Mouse (Mus musculus) liver, adult (tissue): ENCODE measurements around the gene Guca1b.
A peak's percentile ranks its signal among the peaks of the same experiment; 100 is the strongest.

ENCODE experiments used
- GATA4 ChIP-seq: IDR thresholded peaks from 2 replicates; pipeline ENCODE4 v1.6.1; 2014; ENCODE audit warnings: mild to moderate bottlenecking, low read length; ENCODE audit not compliant: insufficient replicate concordance

Gene Guca1b

DNA sequence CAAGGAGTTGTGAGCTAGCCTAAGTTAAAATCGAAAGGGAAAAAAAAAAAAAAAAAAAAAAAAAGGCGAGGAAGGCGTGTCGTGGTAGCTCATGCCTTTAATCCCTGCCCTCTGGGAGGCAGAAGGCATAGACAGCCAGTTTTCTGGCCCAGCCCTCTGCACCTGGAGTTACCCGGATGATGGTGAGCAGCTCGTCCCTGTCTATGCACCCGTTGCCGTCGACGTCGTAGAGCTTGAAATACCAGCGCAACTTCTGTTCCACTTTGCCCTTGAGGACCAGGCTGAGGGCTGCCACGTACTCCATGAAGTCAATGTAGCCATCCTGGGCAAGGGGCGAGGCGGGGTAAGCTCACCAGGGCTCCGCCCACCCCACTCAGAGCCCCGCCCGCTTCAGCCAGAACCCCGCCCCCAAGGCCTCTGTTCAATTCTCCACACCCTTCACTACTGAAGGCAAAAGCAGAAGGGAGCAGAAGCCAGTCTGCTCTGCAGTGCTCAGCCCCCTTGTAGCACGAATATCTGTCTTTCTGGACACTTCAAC is 10.3 kb downstream of the Guca1b start:
- TF ChIP-seq GATA4 = no peak

DNA sequence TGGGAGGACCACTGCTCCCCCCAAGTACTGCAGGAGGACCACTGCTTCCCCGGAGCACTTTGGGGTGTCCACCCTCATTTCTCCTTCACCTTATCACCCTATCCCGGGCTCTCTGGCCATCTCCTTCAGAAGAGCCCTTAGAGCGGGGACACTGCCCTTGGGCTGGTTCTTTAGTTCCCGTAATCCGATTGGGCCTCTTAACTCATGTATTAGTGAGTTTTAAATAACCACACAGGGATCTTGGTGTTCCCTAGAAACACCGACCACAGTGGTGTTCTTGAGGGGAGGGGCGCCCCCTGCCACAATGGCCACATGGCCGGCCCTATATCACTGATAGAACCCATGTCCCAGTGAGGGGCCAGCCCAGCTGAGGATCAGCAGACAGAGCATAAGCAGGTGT is 13.9 kb downstream of the Guca1b start:
- TF ChIP-seq GATA4 = no peak

DNA sequence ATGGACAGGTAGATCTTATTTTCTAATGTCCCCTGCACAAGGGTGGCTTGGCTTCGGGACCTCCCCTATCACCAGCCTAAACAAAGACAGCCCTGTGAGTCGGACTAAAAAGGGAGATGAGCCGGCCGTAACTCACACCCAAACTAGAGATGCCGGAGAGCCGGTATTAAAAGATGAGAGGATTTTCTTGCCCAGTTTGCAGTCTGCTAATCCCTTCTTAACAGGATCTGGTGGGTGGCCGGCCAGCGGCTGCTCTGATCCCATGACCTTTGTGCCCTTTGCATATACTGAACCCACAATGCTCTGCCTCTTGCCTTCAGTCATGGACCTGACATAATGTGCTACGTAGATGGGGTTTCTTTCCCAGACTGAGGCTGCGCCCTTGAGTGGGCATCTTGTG is 15.3 kb downstream of the Guca1b start, which contains the start of gene Guca1a:
Gene Guca1a (minus strand): TSS at position 134 of the 400 bp plus-strand sequence.
- no peak for TF ChIP-seq GATA4

DNA sequence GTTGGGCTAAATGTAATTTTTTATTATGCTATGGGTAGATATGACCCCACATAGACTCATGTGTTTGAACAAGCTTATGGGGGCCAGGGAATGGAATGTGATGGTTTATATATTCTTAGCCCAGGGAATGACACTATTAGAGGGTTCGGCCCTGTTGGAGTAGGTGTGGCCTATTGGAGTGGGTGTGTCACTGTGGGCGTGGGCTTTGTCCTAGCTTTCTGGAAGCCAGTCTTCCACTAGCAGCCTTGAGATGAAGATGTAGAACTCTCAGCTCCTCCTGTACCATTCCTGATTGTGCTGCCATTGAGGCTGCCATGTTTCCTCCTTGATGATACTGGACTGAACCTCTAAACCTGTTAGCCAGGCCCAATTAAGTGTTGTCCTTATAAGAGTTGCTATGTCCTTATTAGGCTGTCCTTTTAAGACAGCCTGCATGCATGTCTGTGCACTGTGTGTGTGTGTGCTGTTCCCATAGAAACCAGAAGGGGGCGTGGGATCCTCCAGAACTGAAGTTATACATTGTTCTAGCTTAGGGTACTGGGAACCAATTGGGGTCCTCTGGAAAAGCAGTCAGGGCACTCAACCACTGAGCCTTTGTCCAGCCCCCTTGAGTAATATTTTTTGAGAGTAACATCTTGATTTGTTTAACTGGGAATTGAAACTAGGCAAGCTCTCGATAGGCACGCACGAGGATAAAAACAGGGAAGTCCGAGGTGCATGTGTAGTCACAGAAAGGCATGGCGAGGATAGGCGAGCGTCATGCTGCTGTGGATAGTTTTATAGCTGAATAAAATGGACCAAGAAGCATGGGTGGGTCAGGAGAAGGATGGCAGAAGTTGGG is 22.7 kb downstream of the Guca1b start:
- TF ChIP-seq GATA4 = no peak

DNA sequence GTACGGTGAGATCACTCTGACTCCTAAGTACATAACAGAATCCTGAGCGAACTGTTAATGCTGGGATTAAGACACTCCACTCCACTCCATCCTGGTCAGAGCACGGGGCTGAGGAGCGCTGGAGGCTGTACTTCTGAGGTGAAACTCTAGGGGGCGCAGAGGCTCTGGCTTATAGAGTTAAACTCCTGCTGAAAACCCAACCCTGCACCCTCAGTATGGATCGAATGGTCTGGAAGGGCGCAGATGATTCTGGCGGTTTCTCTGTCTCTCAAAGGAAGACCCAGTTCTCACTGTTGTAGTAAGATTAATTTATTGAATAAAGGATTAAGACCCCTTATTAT is 23.3 kb downstream of the Guca1b start:
- no peak for TF ChIP-seq GATA4

DNA sequence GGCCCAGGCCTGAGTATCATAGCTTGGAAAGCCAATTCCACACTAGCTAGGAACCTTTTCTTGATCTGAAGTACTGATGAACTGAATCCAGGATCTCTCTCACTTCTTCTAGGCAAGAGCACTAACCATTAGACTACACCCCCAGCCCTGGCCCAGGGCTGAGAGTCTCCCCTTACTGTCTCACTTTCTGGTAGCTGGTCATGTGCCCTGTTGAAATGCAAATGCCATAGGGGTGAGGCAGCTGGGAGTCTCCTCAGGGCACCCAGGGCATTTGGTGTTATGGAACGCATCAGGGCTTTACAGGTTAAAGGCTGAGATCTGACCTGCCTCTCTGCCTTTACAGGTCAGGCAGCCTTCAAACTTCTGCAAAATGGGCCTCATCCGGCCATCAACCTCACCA is 35.0 kb downstream of the Guca1b start:
- TF ChIP-seq GATA4 = no peak

DNA sequence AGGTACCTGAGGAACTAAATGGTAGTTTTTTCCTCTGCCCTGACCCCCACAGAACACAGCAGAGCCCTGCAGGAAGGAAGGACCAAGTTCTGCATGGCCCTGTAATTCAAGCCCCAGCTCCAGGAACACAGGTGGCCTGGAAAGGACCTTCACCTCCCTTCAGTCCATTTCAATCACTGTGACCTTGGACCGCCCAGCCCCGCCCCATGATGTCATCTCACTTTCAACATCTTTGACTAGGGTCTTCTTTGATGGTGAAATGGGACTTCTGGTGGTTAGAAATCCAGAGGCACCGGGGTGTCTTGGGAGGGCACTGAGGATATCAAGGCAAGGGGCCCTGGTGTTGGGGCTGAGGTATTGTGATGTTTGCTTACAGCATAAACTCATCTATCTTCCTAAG is 36.4 kb downstream of the Guca1b start:
- no peak for TF ChIP-seq GATA4

DNA sequence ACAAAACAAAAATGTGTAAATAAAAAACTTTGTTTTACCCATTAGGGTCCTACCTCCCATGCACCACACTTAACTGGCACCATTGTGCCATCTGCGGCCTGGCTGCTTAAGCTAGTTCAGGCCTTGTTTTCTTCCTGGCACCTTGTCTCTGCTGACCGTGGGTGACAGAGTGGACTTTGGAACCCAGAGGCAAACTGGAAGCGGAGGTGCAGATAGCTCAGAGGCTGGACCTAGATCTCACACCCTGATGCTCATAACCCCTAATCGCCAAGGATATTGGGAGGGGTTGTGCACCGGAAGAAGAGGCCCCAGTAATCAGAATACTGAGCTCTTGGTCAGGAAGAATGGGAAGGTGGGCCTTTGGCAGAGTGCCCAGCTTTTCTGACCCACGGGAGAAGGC is 39.0 kb downstream of the Guca1b start:
- TF ChIP-seq GATA4 = peak; percentile 49; the same call in 1 of the 2 replicates

DNA sequence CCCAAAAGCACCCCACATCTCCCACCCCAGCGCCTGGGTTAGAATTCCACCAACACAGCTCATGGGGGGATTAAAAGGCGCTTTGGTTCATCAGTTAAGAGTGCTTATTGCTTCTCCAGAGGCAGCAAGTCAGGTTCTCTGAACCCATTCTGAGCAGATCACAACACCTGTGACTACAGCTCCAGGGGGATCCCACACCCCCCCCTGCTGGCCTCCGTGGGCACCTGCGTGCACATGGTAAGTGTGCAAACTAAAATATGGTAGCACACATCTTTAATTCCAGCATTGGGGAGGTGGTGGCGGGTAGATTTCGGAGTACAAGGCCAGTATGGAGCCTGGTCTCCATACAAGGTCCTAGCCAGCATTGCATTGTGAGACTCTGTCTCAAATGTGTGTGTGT is 42.1 kb downstream of the Guca1b start:
- TF ChIP-seq GATA4 = no peak

DNA sequence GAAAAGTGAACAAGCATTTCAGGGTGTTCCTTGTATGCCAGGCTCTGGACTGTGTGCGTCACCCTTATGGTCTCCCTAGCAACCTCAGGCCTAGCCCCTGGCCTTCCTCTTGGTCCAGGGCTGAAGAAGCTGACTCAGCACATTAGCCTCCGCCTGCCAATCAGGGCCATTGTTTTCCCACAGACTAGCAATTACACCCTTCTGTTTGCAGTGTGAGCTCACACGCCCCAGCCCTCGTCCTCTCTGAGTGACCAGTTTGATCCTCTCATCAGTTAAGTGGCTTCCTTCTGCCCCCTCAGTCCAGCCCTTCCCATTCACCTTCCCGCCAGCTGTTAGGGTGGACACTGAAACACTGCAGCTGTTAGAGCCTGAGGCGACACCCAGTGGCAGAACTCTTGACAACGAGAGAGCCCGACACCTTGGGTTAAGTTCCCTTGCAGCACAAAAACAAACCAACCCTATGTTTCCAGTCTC is 43.7 kb downstream of the Guca1b start:
- no peak for TF ChIP-seq GATA4

DNA sequence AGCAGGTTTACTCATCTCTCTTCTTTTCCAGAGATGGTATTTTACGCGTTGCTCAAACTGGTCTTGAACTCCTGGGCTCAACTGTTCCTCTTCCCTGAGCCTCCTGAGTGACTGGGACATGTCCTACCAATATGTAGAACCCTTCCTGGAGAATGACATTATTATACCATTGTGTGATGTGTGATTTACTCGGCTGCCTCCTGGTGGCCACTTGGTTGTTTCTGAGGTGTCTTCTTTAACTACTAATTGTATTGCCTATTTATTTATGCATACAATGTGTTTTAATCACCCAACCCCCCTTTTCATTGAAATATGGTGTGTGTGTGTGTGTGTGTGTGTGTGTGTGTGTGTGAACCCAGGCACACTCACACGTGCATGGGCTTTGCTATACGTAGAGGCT is 45.6 kb downstream of the Guca1b start:
- TF ChIP-seq GATA4 = no peak

DNA sequence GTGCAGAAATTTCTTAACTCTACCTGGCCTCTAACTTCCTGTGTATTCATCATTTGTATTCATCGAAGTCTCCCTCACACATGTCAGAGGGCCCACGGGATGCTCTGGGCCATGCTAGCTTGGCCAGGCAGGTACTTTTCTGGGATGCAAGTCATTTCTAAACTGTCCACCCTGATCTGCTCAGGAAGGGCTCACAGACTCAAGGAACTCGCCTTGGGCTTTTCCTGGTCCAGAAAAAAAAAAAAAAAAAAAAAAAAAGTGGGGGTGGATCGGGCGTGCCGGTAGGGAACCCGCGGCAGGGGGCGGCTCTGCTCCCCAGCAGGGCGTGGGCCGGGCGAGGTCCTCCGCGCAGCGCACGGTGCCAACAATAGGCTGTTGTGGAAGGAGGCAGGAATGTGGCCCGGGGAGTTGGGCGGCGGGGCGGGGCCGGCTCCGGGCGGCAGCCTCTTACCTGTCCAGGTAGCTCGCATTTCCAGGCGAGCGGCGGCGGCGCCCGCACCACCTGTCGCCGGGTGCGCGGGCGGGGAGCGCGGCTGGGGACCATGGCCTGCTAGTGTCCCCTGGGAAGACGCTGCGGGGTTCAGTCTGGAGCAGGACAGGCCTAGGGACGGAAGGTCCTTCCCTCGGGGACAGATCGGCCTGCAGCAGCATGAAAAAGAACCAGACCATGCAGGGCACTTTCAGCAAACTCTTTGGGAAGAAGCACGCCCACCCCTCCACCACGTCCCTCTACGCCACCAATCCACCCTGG is 51.1 kb downstream of the Guca1b start, which contains the start of gene AI661453:
Gene AI661453 (plus strand): TSS at position 460 of the 751 bp plus-strand sequence.
- no peak for TF ChIP-seq GATA4

DNA sequence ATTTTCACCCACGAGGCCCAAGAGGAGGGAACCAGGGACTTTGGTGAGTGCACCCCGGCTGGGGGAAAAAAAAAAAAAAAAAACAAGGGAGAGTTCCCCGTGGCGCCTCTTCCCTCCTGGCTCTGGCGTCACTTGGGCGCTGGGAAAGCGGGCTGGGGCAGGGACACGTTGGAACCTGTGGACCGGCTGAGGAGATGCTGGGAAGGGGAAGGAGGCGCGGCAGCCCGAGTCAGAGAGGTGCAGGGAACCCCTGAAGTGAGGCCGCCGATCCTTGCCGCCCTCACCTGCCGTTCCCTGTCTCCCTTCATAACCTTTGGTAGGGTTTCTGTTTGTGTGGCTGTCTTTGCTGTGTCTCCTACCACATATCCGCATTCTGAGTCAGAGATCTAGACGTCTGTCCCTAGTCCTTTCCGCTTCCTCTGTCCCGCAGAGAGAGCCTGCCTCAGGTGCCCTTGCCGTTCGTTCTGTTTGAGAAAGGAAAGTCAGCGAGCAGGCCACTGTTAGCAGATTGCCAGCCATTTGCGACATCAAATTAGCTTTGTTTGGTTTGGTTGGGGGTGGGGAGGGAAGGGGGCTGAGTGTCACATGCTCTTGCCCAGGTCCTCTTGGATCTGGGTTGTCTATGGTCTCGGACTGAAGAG is 51.8 kb downstream of the Guca1b start, which contains the start of gene 1700001C19Rik:
Gene 1700001C19Rik (minus strand): TSS at position 470 of the 641 bp plus-strand sequence.
- no peak for TF ChIP-seq GATA4

DNA sequence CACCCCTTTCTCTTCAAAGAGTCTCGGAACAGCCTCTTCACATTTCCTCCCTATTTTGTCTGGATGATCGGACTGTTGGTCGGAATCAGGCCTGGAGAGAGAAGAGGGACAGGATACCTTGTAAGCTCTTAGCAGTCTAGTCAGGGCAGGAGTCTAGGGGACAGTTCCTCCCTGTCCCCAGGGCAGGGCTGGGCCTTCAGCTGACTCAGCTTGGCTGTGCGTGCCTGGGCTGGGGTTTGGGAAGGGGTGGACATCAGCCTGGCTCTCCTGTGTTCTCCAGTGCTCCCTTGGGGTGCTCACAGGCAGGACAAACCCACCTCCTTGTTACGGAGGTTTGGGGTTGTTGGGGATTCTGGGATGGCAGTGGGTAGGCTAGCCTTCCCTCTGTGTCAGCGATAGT is 53.4 kb downstream of the Guca1b start:
- no peak for TF ChIP-seq GATA4

DNA sequence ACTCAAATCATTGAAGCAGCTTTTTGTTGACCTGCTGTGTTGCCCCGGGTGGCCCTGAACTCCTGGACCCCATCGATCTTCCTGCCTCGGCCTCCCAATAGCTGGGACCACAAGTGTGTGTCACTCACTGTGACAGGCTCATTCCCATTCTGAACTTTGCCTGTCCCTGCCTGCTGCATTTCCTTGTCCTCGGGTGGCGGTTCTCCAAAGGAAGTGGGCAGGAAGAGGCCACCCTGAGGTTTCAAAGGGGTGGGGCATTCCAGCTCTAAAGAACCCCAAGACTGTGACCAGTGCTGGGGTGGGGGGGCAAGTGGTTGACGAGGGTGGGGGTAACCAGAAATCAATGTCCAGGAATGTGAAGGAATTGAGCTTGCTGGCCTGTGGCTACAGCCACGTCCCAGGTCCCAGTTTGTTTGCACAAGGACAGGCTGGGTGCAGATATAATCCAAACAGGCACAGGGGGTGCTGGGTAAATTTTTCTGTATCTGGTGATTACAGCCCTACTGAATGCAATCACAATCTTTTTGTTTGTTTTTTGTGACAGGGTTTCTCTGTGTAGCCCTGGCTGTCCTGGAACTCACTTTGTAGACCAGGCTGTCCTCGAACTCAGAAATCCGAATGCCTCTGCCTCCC is 54.3 kb downstream of the Guca1b start:
- no peak for TF ChIP-seq GATA4
